Mouse (Mus musculus): Measurements from ENCODE around the gene Ascl2.

Gene Ascl2

DNA sequence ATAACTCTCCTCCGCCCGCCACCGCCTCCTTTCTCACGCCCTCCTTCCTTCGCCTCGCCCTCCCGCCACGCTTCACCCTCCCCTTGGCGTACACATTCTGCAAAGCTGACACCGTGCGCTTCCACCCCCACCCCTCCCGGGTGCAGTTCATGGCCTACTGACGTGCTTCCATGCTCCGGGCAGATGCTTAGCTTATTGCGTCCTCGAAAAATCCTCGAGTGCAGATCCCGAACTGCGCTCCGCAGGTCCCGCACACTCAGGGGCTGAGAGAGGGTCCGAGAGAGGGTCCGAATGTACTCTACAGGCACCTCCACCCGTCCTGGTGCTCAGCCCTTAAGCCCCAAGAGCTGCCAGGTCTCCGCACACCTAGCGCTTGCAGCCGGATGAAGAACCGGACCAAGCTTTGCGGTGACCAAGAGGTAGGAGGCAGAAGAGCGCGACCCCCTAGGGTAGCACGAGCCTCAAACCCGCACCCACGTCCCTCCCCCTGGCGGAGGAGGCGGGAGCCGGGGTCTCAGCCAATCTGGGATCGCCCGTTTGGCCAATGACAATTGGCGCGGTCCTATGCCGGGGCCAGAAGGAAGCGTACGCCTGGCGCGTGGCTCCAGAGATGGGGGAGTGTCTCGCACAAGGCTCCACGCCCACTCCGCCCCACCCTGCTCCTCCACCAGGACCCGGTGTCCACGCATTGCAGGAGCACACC is at the start of gene Ascl2:
Ascl2 (minus strand) TSS at position 456 of the 703 bp plus-strand sequence.
- no peak for DNase-seq

DNA sequence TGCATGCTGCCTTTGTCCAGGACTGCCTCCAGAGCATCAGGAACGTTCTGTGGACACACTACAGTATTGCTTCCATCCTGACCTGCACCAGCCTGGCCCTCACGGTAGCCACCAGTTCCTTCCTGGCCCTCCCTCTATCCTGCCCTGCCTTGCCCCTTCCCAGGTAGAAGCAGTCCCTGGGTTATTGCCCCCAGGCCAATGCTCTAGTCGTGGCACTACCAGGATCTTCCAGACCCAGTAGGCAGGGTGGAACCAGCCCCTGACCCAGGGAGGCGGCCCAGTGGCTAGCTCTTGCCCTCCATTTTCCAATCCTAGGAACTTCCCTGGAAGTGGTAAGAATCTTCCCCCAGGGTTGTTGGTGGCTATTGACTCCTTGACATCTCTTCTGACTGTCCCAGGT is 48.1 kb upstream of the Ascl2 start:
- no peak for DNase-seq

DNA sequence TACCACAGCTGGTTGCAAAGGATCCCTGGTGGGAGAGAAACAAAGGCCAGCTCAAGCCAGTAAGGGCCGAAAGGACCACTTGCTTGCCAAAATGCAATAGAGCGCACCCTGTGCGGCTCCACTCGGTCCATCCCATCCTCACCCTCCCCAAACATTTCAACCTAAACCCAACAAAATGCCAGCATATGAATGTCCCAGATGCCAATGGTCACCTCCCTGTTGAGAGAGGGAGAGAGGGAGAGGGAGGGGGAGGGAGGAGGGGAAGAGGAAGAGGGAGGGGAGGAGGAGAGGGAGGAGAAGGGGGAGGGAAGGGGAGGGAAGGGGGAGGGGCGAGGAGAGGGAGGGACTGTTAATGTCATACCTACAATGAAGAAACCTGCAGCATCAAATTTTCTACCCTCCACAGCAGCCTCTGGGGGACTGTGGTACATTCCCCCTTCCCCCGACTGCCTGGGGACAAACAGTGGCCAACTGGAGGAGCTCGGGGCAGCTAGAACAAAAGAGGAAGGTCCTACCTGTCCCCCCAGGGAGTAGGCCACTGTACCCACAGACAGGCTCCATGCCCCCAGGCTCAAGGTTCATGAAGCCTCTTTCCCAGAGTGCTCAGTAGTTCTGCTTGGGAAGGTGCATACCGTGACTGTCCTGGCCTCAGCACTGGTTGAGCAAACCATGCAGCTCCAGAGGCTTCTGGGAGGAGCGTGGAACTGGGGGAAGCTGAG is 47.5 kb upstream of the Ascl2 start:
- DNase-seq: no peak

DNA sequence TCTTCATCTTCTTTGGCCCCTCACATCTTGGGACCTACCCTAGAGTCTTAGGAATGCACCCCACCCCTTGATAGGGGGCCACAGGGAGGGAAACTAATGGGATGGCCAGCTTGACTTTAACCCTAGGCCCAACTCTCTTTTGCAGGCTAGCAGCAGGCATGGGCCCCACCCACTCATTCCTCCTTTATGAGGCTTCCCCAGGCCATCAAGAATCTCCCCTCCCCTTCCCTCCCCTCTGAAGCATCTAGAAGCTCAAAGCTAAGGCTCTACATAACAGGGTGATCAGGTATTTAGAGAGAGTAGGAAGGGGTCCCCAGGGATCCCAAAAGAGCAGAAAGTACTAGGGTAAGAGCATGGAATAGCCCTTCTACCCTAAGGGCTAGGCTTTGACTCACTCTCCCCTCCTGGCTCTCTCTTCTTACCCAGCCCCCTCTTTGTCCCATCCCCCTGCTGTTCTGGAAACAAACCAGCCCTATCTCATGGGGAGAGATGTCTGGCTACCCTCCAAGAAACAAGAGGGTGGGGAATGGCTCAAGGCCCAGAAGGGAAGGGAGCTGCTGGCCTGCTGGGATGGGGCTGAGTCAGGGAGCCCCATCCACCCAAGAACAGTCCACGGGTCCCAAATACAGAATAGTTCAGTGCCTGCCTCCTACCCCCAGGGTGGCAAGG is 46.8 kb upstream of the Ascl2 start:
- DNase-seq: peak; percentile 63

DNA sequence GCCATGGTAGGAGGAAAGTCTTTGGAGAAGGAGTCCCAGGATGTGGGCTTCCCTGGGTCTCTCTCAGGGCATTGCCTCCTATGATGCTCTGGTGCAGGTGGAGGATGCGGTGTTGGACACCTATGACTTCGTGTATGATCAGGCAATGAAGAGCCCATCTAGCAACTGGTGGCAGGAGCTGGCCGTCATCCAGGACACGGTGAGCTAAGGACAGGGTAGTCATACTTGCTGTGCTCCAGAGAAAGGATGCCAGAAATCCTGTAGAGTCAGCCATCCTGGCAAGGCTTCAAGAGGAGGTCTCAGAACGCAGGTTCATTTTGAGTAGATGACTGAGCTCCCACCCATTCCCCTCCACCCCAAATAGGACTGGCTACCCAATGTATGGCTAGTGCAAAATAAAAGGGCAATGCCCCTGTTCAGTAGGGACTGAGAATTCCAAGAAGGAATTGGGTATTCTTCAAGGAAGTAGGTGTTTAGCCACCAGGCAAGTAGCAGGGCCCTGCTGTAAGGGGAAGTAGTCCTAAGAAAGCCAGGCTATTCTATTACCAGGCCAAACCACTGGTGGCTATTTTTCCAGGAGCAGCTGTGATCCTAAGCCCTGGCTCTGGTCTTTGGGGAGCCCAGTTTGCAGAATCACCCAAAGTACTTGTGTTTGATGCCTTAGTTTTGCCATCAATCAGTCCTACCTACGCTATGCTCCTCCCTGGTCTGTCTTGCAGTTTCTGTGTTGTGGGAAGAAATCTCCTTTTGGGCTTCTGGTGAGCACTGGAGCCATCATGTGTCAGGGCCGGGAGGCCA is 46.0 kb upstream of the Ascl2 start:
- DNase-seq: no peak

DNA sequence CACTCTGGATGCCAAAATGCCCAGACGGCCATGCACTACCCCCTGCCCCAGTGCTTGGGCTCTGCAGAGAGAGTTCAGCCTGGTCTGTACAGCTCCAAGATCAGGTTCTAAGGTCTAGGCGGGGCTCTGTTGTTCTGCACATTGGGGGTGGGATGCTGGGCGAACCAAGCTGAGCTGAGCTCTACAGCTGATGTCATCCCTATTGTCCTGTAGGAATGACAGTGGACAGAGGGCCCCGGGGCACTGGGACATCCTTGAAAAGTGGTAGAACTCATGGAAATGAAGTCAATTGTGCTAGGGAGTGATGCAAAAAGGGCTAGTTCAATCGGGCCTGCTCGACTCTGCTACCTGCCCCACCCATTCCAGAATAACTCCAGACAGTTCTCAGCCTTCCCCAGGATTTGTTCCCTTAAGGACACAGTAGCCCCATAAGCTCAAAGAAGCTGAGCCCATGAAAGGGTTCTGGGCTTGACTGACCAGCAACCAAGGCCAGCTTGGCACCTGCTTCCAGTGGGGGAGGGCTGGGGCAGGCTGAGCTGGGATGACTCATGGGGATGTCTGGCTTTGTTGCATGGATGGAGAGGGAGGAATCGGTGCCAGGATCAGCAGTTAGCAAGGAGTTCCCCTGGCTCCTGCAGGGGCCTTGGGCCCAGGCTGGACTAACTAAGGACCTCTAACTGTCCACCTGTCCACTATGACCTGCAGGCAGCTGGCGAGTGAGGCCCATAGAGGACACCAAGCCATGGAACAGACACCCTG is 44.5 kb upstream of the Ascl2 start:
- DNase-seq: no peak

DNA sequence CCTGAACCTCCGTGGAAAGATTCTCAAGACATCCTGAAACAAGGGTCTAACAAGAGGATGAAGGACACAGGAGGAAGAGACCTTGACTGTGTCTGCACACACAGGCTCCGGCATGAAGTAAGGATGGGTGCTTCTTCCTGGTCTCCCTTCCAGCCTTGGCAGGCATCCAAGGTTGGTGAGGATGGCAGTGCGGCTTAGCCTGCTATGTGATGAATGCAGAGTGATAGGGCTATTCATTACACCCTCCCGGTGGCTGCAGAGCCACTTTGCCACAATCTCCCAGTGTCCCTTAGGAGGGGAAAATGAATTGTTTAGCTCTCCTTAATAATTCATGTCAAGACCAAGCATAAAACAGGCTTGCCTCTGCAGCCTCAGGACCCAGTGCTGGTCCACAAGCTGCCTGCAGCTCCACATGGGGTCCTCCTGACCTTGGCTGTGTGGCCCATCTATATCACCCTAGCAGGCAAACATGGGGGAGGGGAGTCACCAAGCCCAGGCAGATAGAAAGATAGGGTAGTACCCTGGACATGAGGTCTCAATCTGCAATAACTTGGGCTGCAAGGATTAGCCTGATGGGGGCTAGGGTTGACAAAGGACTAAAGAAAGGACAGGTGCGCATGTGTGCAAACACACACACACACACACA is 43.3 kb upstream of the Ascl2 start:
- DNase-seq: no peak

DNA sequence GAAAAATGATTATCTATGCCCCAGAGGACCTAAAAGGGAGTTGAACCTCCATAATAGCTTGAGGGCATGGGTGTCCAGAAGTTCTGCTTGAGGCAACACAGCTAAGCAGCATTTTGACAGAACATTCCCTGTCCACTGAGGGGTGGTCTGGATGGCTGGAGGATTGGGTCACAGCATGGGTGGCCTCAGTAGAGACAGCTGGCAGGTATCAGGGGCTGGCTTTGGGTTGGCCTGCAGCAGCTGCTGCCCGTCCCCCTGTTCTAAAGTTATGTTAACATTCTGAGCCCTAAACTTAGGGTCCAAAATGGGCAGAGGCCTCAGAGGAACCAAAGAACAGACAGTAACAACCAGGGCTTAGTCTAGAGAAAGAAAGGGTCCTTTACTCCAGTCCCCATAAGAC is 42.2 kb upstream of the Ascl2 start:
- DNase-seq: no peak

DNA sequence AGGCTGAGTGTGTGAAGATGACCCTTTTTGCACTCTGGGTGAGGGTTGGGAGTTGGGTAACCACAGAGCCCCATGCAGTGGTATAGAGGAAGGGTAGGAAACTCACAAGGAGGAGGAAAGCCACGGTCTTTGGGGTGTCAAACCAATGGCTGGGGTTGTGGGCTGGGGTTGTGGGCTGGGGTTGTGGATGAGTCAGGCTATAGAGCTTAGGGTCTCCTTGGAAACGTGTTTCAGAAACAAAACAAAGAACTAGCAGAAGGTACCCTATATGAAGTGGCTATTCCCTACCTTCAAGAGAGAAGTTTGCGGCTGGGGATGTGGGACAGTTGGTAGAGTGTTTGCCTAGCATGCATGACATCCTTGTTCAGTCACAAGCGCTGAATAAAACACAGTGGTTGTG is 40.9 kb upstream of the Ascl2 start:
- DNase-seq: no peak

DNA sequence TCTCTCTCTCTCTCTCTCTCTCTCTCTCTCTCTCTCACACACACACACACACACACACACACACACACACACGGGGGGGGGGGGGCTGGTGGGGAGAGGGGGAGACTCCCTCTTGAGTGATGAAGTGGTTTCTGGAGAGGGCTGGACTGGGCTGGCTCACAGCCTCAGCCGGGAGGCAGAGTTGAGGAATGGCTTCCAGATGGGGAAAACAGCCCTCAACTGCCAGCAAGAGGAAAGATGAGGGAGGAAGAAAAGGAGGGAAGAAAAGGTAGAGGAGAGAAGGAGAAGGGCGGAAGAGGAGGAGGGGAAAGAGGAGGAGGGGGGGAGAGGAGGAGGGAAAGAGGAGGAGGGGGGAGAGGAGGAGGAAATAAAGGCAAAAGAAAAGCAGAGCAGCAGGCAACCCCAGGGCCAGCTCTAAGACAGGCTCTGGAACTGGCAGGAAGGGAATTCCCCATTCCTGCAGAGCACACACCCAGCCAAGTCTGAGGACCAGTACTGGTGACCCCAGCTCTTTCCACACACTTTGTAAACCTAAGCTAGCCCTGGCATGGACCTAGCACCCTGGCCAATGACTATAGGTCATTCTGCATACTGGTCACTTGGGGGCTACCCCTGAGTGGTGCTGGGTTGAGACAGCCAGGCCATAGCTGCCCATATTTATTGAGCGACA is 40.1 kb upstream of the Ascl2 start:
- DNase-seq: peak; percentile 37

DNA sequence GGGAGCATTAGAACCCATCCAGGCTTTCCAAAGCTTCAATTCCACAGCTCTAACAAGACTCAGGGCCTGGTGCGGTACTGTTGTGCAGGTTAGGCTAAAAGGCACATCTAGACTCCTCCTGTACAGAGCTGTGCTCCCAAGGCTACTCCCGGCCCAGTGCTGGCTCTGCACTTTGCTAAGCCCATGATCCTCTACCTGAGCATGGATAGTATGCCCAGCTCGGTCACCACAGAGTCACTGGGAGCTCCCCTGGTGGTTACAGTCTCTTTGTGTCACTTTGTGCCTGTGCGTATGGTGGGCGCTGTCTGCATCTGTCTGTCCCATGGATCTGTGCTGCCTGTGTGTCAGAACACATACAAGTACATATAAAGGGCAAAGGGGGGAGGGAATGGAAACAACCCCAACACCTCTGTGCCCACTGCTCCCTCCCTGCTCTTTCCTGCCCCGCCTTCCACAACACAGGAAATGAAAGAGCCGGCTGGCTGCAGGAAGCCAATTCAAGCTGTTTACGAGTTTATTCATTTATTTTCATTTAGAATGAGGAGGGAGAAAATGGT is 39.4 kb upstream of the Ascl2 start:
- peak; percentile 85 for DNase-seq

DNA sequence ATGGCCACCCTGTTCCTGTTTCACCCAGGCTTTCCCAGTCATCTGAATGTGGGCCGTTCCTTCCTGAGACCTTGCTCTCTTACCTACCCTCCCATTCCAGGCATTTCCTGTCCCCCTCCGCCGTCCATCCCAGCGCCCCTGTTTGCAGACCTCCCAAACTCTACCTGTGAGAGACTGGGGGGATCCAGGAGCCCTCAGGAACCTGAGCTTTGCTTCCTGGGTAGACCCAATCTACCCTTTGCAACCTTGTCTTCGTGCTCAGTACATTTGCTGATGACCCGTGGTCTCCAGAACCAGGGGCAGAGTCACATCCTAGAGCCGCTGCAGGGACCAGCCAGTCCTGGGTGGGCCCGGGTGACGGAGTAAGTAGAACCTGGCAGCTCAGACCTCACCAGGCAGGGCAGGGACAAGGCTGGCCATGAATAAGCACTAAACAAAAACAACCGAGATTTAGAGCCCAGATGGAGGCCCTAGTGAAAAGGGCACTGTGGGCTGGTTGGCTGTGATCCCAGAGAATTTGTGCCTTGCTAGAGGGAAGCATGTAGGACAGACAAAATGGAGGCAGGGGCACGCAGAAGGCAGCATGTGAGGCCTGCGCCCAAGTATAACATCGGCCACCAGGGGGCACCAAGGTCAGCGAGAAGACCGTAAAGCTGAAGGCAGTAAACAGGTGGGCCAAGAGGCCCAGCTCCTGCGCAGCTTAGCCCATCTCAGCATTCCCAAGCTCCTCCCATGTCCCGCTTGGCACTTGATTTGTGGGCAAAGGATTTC is 38.7 kb upstream of the Ascl2 start:
- DNase-seq: peak; percentile 93

DNA sequence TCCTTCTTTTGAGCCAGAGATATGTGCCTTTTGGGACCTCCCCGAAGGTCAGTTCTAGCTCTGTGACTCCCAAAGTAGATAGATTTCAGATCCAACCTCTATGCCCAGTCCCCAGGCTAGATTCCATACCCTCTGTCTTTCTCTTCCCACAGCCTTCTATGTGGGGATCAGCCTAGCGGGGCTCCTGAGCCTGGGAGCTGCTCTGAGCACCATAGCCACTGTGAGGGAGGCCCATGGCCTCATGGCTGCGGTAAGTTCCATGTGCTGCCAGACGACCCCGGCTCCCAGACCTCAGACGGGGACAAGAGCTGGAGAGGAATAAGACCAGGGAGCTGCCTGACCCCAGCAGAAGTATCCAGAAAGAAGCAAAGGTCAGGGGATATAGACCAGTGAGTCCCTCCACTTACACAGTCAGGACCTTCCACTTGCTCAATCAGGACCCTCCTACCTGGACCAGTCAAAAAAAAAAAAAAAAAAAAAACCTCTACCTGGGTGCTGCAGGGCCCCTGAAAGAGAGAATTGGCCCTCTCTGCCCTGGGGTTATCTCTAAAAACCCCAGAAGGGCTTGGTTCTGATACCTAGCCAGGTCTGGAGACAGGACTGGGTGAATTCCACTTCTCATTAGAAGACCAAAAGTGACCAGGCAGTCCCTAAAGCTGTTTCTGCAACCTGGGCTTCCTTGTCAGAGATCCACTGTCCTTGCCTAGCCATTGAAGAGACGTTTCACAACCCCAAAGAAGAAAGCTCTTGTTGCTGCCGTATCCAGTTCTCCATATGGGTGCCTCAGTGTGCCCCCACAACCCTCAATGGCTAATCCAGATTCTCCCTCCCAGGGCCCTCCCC is 37.9 kb upstream of the Ascl2 start:
- DNase-seq: no peak

DNA sequence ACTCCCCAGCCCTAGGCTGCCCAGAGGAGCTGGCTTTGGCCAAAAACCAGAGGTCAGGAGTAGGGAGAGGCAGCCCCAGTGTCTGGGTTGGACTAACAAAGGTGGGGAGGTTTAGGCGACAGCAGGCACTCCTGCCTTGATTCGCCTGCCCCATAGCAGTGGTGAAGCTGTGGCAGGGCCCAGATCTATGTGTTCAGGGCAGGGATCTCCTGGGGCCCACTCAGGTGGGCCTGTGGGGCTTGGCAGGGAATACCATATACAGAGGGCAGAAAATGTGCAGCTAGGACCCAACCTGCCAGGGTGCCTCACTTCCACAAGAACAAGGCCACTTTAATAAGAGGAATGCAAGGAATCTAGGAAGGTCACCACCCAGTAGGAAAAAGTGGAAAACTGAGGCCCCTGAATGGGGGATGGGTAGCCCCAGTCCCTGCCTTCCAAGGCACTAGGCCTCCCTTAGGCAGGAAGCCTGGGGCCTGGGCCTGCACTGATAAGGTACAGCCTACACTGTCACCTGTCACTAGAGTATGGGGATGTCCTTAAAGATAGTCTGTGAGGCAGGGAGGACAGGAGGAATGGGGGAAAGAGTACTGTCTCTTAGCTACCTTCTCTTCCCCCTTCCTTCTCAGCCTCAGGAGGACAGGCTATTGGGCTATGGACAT is 37.2 kb upstream of the Ascl2 start:
- no peak for DNase-seq

DNA sequence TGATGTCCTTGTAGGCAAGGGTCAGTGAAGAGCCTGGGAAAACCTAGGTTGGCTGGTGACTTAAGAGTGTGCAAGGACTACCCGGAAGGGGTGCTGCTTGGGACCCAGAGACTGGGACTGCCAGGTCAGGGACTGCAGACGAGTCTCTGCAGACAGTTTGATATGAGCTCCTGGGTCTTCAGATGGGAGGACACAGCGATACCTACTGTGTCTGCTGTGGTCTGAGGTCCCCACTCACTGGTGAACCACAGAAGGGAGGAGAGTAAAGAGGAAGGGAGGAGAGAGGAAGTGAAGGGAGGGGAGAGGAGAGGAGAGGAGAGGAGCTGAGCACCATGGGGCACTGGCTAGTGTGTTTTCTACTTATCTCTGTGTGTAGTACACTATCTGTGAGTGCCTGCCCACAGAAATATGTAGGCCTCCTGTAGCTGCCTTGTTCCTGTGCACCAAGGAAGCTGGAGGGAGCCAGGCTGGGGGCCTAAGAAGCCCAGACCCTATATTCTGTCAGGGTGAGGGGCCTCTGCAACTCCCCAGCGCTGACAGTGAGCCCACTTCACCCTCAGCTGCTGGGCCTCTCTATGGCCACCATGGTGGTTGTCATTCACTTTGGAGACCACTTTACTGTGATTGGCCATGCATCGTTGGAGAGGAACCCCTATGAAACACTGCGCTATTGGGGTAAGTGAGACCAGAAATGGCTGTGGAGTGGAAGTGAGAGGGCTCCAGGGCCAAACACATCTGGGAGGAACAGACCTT is 36.5 kb upstream of the Ascl2 start:
- no peak for DNase-seq

DNA sequence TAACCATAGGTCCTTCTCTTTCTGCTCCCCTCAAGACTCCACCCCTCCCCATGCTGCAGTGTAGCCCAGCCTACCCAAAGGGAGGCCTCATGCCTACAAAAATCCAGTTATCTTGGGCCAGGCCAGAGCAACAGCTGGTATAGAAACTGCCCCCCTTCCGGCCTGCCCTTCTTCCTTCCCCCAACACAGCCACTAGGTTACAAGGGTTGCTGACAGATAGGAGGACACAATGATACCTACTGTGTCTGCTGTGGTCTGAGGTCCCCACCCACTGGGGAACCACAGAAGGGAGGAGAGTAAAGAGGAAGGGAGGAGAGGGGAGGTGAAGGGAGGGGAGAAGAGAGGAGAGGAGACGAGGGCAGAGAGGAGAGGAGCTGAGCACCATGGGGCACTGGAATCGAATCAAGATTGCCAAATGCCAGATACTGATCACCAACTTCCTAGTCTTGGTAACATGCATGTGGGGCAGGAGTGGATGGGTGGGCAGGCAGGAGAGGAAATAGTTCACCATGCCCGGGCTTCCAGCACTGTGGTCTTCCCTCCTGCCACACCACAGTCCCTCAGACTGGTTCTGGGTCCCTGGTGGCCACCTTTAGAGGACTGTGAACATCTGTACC is 35.8 kb upstream of the Ascl2 start, which contains the start of gene Tspan32:
Tspan32 (plus strand) TSS at position 320 of the 617 bp plus-strand sequence.
- DNase-seq: no peak

DNA sequence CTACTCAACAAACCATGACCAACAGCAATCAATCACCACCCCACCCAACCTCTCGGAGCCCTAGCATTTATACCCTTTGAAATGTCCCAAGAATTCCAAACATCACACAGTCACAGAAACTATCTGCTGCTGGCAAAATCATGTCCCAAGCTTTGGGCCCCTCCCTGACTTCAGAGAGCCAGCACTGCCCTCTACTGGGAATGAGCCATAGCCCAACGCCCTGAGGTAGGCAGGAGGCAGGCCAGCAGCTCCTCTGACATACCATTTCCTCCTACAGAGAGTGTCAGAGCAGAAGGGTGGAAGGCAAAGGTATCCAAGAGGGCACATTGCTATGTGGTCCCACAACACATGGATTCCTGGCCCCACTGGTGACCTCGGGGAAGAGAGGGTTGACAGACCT is 33.6 kb upstream of the Ascl2 start:
- DNase-seq: no peak

All from kidney, adult 11 months (tissue).